Mouse (Mus musculus): ENCODE measurements around the gene Wnt3. TPM values are rescaled to one million over a fixed set of nuclear protein-coding genes. Genes with fewer than 3 reads are reported as not detected.

Gene Wnt3
- polyA plus RNA-seq, 1 experiment from 2014 or later: not detected

GRCm38 (mm10) chr11:103810631-103811030 is 36.7 kb downstream of the Wnt3 start:
- no peak overlapping the region for H3K4me2 ChIP-seq
- no peak for ATAC-seq (ENCODE audit: insufficient read depth)
- no peaks in the 10 kb centered on the region for H3K9me3 ChIP-seq (replicated peaks)
- WGBS (ENCODE audit: insufficient replicate concordance): 22% methylated on average over 12 of the region's 12 CpGs
- H3K4me3 ChIP-seq (replicated peaks): 0 out of 2 replicates have a peak overlapping the region, but pooled peaks have one; percentile 46
- no peaks in the 10 kb centered on the region for H3K36me3 ChIP-seq (replicated peaks)
- H3K27ac ChIP-seq (replicated peaks): no peak overlapping the region
- H3K9ac ChIP-seq: no peak overlapping the region
- H3K27me3 ChIP-seq: peaks cover 89% of the 10 kb centered on the region
- peaks cover 6% of the 10 kb centered on the region; the same call in 1 of the 2 replicates for H3K4me1 ChIP-seq (replicated peaks)

GRCm38 (mm10) chr11:103811246-103811645 is 37.3 kb downstream of the Wnt3 start:
- Histone ChIP-seq H3K36me3 (replicated peaks) (no peaks in the 10 kb centered on the region), H3K4me1 (replicated peaks) (peaks cover 6% of the 10 kb centered on the region; the same call in 1 of the 2 replicates), H3K27me3 (peaks cover 84% of the 10 kb centered on the region), H3K9ac (no peak overlapping the region), H3K4me3 (replicated peaks) (no peak overlapping the region), H3K27ac (replicated peaks) (no peak overlapping the region), H3K4me2 (no peak overlapping the region), H3K9me3 (replicated peaks) (no peaks in the 10 kb centered on the region)
- 68% methylated on average over 25 of the region's 25 CpGs for WGBS (ENCODE audit: insufficient replicate concordance)
- no peak for ATAC-seq (ENCODE audit: insufficient read depth)

GRCm38 (mm10) chr11:103814808-103815207 is 40.9 kb downstream of the Wnt3 start:
- Histone ChIP-seq H3K36me3 (replicated peaks) (no peaks in the 10 kb centered on the region), H3K4me3 (replicated peaks) (no peak overlapping the region), H3K9me3 (replicated peaks) (no peaks in the 10 kb centered on the region), H3K4me2 (no peak overlapping the region), H3K27me3 (peaks cover 48% of the 10 kb centered on the region), H3K27ac (replicated peaks) (no peak overlapping the region), H3K9ac (no peak overlapping the region), H3K4me1 (replicated peaks) (no peaks in the 10 kb centered on the region)
- 12% methylated on average over 3 of the region's 3 CpGs for WGBS (ENCODE audit: insufficient replicate concordance)
- ATAC-seq (ENCODE audit: insufficient read depth): no peak

- 70% methylated on average over 13 of the region's 13 CpGs for WGBS (ENCODE audit: insufficient replicate concordance)
- Histone ChIP-seq H3K9ac (no peak overlapping the region), H3K27ac (replicated peaks) (no peak overlapping the region), H3K4me1 (replicated peaks) (no peaks in the 10 kb centered on the region), H3K4me3 (replicated peaks) (no peak overlapping the region), H3K9me3 (replicated peaks) (no peaks in the 10 kb centered on the region), H3K4me2 (no peak overlapping the region), H3K36me3 (replicated peaks) (no peaks in the 10 kb centered on the region), H3K27me3 (peaks cover 37% of the 10 kb centered on the region)
- no peak for ATAC-seq (ENCODE audit: insufficient read depth)
Measured at GRCm38 (mm10) chr11:103815986-103816385, 42.0 kb downstream of the Wnt3 start.

DNA sequence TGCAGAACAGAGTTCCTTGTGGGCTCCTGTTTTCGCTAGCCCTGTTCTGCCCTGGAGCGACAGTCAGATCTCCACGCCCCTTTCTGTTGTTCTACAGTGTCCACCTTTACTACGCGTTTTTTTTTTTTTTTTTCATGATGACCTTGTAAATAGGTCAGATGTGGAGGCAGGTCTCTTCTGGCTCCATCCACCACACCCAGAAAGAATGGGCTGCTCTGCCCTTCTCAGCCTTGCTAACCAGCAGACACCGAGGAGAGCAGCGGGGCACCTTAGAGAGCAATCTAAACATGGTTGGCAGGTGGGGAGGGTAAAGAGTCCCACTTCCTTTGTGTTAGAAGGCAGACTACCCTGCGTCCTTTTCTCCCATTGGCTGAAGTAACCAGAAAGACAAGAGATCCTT is 42.8 kb downstream of the Wnt3 start:
- WGBS (ENCODE audit: insufficient replicate concordance): 79% methylated on average over 8 of the region's 8 CpGs
- no peaks in the 10 kb centered on the region for H3K9me3 ChIP-seq (replicated peaks)
- H3K4me2 ChIP-seq: no peak overlapping the region
- H3K36me3 ChIP-seq (replicated peaks): no peaks in the 10 kb centered on the region
- H3K27me3 ChIP-seq: peaks cover 29% of the 10 kb centered on the region
- no peak overlapping the region for H3K27ac ChIP-seq (replicated peaks)
- ATAC-seq (ENCODE audit: insufficient read depth): no peak
- no peak overlapping the region for H3K4me3 ChIP-seq (replicated peaks)
- H3K9ac ChIP-seq: no peak overlapping the region
- H3K4me1 ChIP-seq (replicated peaks): no peaks in the 10 kb centered on the region

- Histone ChIP-seq H3K9me3 (replicated peaks) (no peaks in the 10 kb centered on the region), H3K36me3 (replicated peaks) (peaks cover 26% of the 10 kb centered on the region), H3K4me3 (replicated peaks) (no peak overlapping the region), H3K9ac (no peak overlapping the region), H3K4me1 (replicated peaks) (no peaks in the 10 kb centered on the region), H3K4me2 (no peak overlapping the region), H3K27me3 (no peaks in the 10 kb centered on the region), H3K27ac (replicated peaks) (no peak overlapping the region)
- WGBS (ENCODE audit: insufficient replicate concordance): 83% methylated on average over 6 of the region's 6 CpGs
- ATAC-seq (ENCODE audit: insufficient read depth): no peak
Measured at GRCm38 (mm10) chr11:103827201-103827600, 53.3 kb downstream of the Wnt3 start.

DNA sequence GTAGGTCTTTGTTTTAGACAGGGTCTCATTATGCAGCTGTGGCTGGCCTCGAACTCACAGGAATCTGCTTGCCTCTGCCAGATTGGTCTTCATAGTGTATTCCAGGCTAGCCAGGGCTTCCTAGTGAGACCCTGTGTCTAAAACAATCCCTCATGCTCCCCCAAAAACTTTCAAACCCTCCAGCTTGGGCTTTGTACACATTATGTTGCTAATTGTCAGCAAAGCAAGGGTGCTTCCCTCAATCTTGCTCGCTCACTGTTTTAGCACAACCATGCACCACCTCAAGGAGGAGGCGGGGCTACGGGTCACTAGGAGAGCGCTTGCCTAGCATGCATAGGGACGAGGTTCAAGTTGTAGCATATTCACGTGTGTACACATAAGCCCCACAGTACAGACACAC is 54.9 kb downstream of the Wnt3 start:
- Histone ChIP-seq H3K4me3 (replicated peaks) (no peak overlapping the region), H3K4me1 (replicated peaks) (no peaks in the 10 kb centered on the region), H3K27ac (replicated peaks) (no peak overlapping the region), H3K9ac (no peak overlapping the region), H3K36me3 (replicated peaks) (peaks cover 14% of the 10 kb centered on the region), H3K9me3 (replicated peaks) (no peaks in the 10 kb centered on the region), H3K4me2 (no peak overlapping the region), H3K27me3 (no peaks in the 10 kb centered on the region)
- WGBS (ENCODE audit: insufficient replicate concordance): 73% methylated on average over 7 of the region's 7 CpGs
- no peak for ATAC-seq (ENCODE audit: insufficient read depth)

- ATAC-seq (ENCODE audit: insufficient read depth): no peak
- no peak overlapping the region for H3K27ac ChIP-seq (replicated peaks)
Measured at GRCm38 (mm10) chr11:103829956-103830355, 56.0 kb downstream of the Wnt3 start.

DNA sequence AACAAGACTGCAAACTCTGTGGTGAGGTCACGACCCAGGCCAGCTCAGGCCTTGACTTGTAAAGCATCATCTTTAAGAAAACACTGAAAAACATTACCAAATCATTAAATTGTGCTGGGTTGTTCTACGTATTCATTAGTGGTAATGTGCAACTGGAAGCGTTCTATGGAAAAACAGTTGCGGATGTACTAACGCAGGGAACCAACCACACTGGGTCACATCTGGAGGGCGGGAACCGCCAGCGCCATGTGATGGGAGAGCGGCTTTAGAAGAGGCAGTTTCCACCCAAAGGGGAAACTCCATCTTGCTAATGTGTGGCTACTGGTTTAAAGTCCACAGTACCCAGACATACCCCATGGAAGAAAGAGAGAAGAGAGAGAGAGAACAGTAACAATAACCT is 56.5 kb downstream of the Wnt3 start:
- H3K36me3 ChIP-seq (replicated peaks): 0 out of 2 replicates have a peak, but pooled peaks cover 13% of the 10 kb centered on the region
- no peaks in the 10 kb centered on the region for H3K4me1 ChIP-seq (replicated peaks)
- H3K9ac ChIP-seq: no peak overlapping the region
- no peak for ATAC-seq (ENCODE audit: insufficient read depth)
- H3K27me3 ChIP-seq: no peaks in the 10 kb centered on the region
- WGBS (ENCODE audit: insufficient replicate concordance): 87% methylated on average over 9 of the region's 9 CpGs
- no peak overlapping the region for H3K4me3 ChIP-seq (replicated peaks)
- no peak overlapping the region for H3K27ac ChIP-seq (replicated peaks)
- H3K4me2 ChIP-seq: no peak overlapping the region
- no peaks in the 10 kb centered on the region for H3K9me3 ChIP-seq (replicated peaks)

More at GRCm38 (mm10) chr11:103829956-103830355, 56.0 kb downstream of the Wnt3 start:
- H3K9me3 ChIP-seq (replicated peaks): no peaks in the 10 kb centered on the region
- peaks cover 13% of the 10 kb centered on the region; the same call in 1 of the 2 replicates for H3K36me3 ChIP-seq (replicated peaks)
- H3K4me1 ChIP-seq (replicated peaks): no peaks in the 10 kb centered on the region
- no peak overlapping the region for H3K4me2 ChIP-seq
- H3K27me3 ChIP-seq: no peaks in the 10 kb centered on the region
- H3K9ac ChIP-seq: no peak overlapping the region
- WGBS (ENCODE audit: insufficient replicate concordance): 69% methylated on average over 4 of the region's 4 CpGs
- no peak overlapping the region for H3K4me3 ChIP-seq (replicated peaks)

- H3K27me3 ChIP-seq: no peaks in the 10 kb centered on the region
- no peak overlapping the region for H3K9ac ChIP-seq
- H3K9me3 ChIP-seq (replicated peaks): no peaks in the 10 kb centered on the region
- WGBS (ENCODE audit: insufficient replicate concordance): 74% methylated on average over 3 of the region's 3 CpGs
- no peak for ATAC-seq (ENCODE audit: insufficient read depth)
- H3K4me3 ChIP-seq (replicated peaks): no peak overlapping the region
- no peak overlapping the region for H3K27ac ChIP-seq (replicated peaks)
- H3K36me3 ChIP-seq (replicated peaks): 0 out of 2 replicates have a peak, but pooled peaks cover 13% of the 10 kb centered on the region
- no peaks in the 10 kb centered on the region for H3K4me1 ChIP-seq (replicated peaks)
- H3K4me2 ChIP-seq: no peak overlapping the region
Measured at GRCm38 (mm10) chr11:103831766-103832165, 57.8 kb downstream of the Wnt3 start.

DNA sequence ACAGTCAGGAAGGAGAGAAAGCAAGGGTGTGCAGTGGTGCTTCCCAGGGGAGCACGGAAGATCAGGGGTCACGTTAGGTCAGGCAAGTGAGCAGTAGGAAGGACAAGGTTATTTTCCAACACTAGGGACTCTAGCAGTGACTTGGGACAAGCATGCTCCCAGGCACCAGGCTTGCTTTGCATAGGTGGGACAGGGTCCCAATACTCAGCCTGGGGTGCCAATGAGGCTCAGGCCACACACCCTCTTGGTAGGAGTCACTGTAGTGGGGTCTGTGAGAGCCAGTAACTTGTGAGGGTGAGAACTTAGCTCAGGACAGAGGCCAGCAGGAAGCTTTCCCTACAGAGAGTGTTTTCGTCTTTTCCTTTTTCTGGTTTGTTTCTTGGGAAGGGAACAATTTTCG is 58.4 kb downstream of the Wnt3 start:
- Histone ChIP-seq H3K4me1 (replicated peaks) (no peaks in the 10 kb centered on the region), H3K9ac (no peak overlapping the region), H3K9me3 (replicated peaks) (no peaks in the 10 kb centered on the region), H3K36me3 (replicated peaks) (0 out of 2 replicates have a peak, but pooled peaks cover 7% of the 10 kb centered on the region), H3K4me3 (replicated peaks) (no peak overlapping the region), H3K4me2 (no peak overlapping the region), H3K27me3 (no peaks in the 10 kb centered on the region), H3K27ac (replicated peaks) (no peak overlapping the region)
- WGBS (ENCODE audit: insufficient replicate concordance): 67% methylated on average over 4 of the region's 4 CpGs
- ATAC-seq (ENCODE audit: insufficient read depth): no peak

GRCm38 (mm10) chr11:103838955-103839354 is 65.0 kb downstream of the Wnt3 start:
- Histone ChIP-seq H3K9ac (no peak overlapping the region), H3K4me3 (replicated peaks) (no peak overlapping the region), H3K4me2 (no peak overlapping the region), H3K36me3 (replicated peaks) (no peaks in the 10 kb centered on the region), H3K4me1 (replicated peaks) (no peaks in the 10 kb centered on the region), H3K27ac (replicated peaks) (no peak overlapping the region), H3K9me3 (replicated peaks) (no peaks in the 10 kb centered on the region), H3K27me3 (no peaks in the 10 kb centered on the region)
- 59% methylated on average over 2 of the region's 2 CpGs for WGBS (ENCODE audit: insufficient replicate concordance)
- ATAC-seq (ENCODE audit: insufficient read depth): no peak
